Mouse (Mus musculus) thymus, postnatal 14 days (tissue): ENCODE data around the gene Fam126a.

Experiments
- DNase-seq: peaks from one replicate; pipeline ENCODE4 v3.0.0; 2021

The Fam126a gene

DNA sequence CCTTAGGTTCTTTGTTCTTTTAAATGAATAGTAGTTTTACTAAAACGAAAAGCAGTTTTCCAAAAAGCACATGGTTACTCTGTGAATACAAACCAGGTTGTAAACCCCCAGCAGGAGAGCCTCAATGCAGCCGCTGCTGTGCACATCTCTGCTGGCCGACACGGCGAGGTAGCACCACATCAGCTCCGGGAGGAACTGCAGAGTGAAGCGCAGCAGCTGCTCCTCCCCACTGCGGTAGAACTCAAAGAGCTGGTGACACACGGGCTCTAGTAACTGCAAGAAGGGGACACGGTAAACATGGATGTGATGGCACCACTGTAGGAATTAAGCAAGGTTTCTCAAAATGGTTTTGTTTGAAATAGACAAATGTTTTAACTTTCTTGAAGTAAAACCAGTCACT lies 42.7 kb downstream of the Fam126a start:
- DNase-seq, result no peak

DNA sequence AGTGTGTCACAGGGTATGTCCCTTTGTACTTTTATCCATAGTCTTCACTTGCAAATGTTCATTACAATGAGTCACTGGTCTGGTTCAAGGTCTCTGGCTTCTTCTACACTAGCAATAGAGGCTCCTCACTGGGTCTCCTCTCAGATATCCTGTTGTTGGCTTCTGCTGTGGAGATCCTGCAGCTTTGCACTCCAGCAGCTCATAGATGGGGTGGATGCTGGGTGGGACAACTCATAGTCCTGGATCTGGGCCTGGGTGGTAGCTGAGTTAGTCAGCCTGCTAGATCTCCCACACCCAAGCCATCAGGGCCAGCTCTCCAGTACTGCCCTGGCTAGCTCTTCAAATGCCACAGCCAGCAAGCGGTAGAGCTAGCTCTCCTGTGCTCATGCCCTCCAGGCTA lies 48.4 kb downstream of the Fam126a start:
- DNase-seq, result no peak

DNA sequence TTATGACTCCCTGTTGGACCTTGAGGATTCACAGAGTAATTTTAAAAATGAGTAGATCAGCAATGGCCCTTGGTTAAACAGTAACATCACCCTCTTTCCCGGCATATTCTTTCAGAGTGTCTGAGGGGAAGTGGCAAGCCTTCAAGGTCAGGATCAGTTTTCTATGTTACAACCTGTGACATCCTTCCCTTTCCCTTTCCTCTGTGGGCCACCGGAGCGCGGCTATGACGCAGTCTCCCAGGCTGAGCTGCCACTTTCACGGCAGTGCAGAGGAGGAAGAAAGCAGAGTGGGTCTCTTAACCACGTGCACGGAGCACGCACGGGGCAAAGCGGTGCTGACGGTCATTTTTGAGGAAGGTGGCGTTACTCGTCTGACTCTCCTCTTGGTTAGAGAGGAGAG lies 52.0 kb downstream of the Fam126a start:
- no peak for DNase-seq

DNA sequence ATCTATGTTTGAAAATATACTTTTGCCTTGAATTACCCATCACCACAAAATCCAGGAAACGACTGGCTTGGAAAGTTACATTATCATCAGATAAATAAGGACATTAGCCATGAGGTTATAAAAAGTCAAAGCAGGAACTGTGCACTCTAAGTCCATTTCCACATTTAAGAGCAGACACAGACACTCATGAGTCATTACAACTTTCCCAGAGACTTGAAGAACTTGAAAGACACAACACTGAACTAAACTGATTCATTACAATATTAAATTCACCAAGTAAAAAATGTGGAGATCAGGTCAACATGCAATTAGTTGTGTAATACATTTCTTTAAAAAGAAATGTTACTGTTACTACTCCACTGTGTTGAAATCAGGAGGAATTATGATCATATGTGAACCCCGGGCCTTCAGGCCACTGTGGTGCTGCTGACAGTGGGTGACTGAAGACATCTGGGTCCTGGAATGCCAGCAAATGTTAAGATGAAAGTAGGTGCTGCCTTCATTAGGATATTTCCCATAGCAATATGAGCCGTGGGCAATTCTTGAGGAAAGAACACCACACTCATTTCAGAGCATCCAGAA lies 55.4 kb downstream of the Fam126a start:
- DNase-seq, result no peak

DNA sequence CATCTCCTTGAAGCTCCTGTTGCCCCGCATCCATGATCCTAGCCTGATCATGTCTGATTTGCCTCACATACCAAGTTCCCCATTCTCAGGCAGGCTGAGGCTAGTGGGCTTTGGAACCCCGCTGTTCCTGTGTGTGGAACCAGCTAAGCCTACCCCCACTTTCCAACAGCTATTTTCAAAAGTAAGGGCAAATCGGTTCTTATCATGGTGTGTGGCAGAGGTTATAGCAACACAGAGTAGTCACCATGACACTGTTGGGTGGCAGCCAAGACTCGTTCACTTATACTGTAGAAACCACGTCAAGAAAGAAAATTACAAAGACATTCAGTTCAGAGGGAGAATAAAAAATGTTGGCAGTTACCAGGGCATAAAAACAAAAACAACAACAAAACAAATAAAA lies 62.8 kb downstream of the Fam126a start:
- no peak for DNase-seq

DNA sequence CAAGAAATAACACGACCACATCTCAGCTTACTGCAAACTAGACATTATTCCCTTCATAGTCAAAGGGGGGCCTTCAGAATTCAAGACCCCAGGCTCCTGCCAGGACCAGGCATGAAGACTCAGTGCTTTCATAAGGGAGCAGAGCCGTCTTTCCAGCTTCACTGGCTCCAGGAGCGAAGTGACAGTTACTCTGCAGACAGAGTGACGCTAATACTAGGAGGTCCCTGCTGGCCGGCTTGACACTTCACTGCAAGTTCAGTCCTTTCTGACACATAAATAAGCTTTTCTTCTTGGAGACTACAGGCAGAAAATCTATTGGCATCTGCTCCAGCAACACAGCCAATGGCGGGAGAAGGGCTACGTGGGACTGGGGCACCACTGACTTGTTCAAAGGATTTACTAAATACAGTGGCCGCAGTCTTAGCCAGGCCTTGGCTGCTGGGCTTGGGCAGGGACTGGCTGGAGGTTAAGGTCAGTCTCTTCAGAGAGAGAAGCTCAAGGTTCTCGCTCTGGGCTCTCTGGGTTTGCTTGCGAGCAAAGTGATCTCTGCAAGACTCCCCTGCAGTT lies 65.8 kb downstream of the Fam126a start:
- no peak for DNase-seq

DNA sequence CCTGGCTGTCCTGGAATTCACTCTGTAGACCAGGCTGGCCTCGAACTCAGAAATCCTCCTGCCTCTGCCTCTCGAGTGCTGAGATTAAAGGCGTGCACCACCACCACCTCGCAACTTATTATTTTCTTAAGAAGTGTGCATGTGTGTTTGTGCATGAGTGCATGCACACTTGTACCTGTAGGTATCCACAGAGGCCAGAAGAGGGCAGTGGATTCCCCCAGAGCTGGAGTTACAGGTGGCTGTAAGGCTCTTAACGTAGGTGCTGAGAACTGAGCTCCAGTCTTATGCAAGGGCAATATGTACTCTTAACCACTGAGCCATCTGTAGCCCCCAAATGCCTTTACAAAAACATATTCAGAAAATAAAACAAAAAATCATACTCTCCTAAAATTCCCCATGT lies 77.4 kb downstream of the Fam126a start:
- no peak for DNase-seq

DNA sequence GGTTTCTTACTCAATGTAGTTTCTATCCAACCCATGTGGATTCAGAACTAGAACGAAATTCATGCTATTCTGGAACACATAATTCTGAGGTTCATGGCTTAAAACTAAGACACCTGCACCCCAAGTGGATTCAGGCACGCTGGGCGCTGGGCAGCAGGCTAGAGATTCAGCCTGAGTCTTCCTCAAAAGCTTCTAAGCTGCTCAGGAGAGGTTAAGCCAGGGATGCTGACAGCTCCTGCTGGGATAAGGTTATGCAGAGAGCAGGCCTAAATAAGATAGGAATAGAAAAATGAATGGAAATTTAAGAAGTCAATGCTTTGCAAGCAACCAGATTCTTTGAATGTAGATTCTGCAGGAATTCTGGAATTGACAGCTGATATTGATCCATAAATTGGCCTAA lies 82.4 kb downstream of the Fam126a start:
- no peak for DNase-seq

DNA sequence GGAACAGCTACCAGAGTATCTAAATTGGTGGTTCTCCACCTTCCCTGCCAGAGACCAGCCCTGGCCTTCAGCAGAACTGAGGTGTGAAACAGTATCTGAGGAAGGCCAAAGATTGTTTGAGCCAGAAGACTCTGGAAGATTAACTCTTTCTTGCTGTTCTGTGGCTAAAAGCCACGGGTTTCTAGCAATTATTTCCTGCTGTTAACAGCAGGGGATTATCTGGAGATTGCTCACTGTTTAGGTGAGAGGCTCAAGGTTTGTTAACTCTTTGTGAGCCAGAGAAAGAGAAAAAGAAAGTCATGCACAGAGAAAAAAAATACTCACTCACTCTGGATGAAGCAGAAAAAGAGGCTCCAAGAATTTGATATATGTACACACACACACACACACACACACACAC lies 85.4 kb downstream of the Fam126a start:
- no peak for DNase-seq

DNA sequence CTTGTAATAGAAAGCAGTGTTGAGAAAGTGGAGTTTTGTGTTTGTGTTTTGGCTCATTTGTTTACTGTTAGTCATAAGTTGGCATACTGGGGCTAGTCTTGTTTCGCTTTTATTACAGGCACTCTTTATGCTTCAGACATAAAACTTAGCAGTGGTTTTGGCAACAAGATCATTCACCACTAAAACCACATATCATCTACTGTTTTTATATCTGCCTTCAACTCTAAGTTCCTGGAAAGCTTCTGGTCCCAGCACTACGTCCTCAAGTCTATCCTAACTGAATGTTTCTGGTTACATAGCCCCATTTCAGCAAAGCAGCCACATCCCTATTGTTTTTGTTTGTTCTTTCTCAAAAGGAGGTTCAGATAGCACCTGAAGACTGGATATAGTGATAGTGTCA lies 87.0 kb downstream of the Fam126a start:
- DNase-seq, result no peak

DNA sequence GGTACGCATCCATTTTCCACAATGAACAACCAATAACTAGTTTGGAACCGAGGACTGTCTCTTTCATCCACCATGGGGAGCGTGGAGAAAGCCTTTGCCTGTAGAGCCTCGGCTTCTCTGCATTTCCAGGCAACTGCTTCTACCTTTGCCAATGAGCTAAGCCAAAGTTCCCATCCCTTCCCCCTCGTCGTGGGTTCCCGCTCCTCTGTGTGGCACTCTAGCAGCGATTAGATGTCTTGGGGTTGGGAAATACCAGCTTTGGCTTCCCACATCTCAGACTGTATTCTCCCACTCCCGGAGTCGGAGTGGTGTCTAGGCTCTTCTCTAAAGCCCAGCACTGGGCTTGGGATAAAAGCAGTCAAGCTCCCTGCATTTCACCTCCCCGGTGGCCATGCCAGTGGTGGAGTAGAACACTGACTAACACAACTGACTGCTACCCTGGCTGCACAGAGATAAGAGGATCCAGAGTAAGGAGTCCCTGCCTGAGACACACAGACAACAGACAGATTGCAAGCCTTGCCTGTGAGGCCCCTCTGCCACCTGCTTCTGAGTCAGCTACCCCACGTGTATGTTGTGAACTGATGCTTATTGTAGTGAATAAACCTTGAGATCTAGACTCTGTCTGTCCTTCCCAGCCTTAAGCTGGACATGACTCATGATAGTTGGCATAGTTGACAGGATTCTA lies 106.9 kb downstream of the Fam126a start:
- DNase-seq, result no peak

DNA sequence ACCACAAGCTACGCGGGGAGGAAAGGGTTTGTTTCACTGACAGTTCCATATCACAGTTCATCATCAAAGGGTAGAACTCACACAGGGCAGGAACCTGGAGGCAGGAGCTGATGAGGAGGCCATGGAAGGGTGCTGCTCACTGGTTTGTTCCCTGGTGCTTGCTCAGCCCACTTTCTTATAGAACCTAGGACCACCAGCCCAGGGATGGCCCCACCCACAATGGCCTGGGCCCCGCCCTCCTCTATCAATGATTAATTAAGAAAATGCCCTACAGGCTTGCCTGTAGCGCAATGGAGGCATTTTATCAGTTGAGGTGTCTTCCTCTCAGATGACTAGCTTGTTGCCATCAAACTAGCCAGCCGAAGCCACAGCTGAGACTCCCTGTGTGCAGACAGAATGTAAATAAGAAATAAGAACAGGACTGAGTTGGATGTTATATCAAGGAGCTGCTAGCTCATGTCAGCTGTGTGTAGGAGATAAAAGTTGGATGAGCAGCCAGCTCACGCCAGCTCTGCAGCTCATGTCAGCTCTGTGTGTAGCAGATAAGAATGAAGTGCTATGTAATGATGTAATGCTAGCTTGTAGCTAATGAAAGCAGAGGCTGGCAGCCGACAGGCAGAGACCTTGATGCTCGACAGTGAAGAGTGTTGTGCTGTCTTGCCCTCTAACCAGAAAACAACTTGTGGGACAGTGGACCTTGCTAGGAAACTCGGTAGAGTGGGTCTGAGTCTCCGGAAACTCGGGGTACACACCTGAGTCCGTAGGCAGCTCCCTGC lies 107.8 kb downstream of the Fam126a start:
- DNase-seq, result no peak

DNA sequence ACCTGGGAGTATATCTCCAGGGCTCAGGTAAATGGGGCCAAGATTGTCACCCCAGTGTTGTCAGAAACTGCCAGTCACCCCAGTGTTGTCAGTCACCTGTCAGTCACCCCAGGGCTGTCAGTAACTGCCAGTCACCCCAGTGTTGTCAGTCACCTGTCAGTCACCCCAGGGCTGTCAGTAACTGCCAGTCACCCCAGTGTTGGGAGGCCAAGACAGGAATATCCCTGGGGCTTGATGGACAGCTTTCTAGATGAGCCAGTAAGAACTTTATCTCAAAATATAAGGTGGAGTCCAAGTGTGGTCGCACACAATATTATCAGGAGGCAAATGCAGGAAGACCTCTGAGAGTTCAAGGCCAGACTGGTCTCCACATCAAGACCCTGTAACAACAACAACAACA lies 109.2 kb downstream of the Fam126a start:
- DNase-seq, result no peak

DNA sequence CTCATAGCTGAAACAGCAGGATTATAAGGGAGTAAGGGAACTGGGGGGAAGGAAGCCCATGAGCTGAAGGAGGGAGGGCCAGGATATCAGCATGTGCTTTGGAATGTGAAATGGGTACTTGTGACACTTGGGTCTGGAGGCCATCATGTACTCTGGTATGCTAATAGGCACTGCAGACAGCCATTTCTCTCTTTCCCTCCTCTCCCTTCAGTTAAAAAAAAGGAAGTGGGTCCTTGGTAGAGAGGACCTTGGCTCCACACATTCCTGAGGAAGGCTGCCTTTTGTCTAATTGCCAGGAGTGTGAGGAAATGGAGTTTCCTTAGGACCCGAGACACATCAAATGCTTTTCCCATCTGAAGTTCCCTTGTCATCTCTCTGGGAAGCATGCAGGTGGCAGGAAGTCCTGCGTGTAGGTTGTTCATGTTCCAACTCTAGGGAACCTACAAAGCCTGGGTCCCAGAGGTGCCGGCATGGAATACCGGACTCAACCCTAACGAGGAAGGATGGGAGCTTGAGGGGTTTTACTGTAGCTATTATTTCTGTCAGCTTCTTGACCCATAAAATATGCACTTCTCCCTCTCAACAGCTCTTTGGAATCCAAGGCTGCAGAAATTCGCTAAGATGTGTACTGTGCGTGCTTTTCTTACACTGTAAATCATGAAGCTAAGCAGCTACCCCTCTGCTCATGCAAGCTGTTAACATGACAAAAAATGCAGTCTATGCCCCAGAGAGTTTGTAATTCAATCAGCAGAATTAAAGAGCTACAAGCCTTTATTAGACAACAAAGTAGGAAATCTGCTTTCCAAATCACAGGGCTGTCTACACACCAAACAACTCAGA lies 110.4 kb downstream of the Fam126a start:
- DNase-seq, result no peak

DNA sequence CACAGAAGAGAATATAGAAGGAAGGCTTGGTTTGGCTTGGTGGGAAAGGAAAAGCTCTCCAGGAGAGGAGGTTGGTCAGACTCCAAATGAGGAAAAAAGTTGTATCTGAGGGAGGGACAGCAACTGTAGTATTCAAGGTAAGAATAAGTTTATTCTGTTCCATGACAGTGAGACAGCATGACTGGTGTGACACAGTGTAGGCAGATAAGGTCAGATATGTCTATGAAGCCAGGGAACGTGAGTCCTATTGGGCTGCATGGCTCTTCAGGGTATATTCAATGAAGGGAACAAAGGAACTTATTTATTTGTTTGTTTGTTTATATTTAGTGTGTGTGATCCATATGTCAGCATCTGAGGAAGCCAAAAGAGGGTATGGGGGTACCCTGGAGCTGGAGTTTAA lies 113.2 kb downstream of the Fam126a start:
- DNase-seq, result no peak

DNA sequence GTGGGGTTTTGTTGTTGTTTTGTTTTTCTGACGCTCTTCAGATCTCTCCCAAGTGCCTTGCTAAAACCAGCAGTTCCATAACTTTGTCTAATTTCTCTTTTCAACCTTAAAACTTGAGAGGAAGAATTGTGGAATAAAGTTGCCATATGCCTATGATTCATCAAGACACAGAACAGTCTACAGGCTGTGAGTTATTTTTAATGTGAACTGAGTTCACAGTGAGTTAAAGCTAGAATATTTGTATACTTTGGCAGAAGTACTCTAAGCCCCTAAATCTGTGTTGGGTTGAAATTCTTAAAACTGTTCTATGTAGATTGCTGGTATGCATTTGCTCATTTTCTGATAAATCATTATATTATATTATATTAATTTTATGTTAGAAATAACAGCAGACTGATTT lies 118.9 kb downstream of the Fam126a start:
- no peak for DNase-seq

DNA sequence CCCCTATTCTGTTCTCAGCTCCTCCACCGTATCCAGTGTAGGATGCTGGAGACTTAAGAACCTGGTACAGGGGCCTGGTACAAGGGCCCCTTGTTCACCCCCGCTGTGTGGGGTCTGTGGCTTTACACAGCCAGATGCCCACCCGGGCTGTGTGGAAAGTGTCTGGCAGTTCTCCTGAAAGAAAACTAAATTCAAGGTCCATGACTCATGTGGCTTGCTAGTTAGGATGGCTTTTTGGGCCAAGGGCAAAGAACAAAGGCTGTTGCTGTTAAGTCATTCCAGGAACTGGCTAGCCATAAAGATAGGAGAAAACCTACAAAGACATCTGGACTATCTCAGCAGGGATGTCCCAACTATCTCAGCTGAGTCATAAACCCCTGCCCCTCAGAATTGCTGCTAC lies 121.2 kb downstream of the Fam126a start:
- no peak for DNase-seq

DNA sequence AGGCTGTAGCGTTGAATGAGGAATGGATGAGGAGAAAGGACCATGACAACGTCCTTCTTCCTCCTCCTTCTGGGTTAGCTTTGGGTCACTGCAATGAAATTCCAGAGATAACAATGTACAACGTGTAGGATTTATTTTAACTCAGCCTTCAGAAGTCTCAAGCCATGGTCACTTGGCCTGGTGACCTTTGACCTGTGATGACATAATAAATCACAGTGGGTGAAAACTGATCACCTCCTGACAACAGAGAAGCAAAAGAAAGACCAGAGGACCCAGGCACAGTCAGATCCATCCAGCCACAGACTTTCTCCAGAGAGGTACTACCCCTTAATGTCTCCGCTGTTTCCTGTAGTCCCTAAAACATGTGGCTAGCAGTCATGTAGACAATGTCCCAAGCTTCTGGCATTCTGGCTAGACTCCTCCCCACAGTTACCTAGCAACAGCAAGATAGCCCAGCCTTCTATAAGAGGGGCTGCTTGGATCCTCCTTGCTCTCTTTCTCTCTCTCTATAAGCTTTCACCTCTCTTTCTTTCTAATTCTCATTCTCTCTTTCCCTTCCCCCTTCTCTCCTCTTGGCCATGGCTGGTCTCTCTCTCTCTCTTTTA lies 121.9 kb downstream of the Fam126a start:
- no peak for DNase-seq

DNA sequence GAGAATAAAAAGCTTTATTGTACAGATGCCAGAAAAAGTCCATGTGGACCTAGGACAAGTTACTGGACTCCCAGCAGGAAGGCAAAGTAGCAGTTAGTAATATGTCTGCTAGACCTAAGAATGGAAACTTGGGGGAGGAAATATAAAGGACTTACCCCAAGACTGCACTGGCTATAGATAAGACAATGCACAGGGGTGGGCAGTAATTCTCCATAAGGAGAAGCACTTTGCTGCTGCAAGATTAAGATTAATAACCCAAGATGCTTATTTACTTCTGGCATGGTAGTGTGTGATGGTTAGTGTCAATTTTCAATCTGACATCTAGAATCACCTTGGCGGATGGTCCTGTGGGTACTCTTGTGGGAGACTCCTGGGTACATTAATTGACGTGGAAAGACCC lies 128.3 kb downstream of the Fam126a start:
- no peak for DNase-seq

DNA sequence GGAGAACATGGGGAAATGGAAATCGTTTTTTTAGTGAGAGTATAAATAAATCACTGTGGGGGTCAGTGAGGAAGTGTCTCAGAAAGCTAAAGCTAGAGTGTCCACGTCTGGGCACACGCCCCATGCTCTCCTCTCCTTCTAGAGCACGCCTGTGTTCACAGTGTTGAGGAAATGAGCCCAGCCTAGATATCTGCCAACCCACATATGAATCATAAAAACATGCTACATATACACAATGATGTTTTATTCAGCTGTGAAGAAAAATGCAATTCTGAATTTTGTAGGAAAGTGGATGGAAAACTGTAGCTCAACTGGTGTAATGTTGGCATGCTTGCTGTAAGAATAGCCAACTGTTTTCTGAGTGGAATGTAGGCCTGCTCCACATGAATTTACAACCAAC lies 130.3 kb downstream of the Fam126a start:
- DNase-seq, result no peak

DNA sequence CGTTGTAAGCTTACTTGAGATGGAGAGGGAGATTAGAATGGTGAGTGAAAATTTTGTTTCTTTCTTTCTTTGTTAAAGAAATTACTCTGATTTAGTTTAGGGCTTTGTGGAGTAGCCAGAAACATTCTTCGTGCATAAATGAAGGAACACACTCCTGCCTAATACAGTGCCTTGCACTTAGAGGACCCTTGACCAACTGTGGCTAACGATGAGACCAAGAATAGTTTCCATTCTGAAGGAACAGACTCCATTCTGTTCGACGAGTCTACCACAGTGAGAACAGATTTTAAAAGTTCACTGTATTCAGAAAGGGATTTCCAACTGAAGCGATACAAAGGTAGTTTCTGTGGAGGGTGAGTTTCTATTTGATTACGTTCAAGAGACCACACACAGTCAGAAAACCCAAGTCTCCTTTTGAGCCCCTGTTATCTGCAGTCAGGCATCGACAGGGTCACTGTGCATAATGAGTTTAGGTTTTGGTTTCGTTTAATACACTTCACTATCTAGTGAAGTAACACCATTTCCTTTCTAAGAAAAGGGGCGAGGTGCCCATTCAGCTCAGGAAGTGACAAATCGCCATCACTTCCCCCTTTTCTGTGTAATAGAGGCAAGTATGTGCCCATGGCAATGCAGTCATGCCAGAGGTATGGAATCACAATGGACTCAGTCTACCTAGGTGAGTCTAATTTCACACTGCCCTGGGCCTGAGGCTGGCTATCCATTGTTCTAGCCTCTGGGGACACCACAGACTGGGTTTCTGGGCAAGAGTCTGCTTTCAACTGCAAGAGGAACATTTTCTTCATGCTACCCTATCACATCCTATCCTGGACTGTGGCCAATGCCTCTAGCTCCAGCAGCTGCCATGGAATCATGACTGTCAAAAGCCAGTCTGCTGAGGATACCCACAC lies 136.4 kb downstream of the Fam126a start:
- DNase-seq, result no peak
